Mouse (Mus musculus) lung, postnatal 0 days (tissue): ENCODE measurements around the gene Tmem258.

Experiments
- CTCF ChIP-seq: IDR thresholded peaks from 2 replicates; pipeline ENCODE4 v1.5.1; 2016; ENCODE audit warnings: antibody characterized with exemption, mild to moderate bottlenecking
- EP300 ChIP-seq: IDR thresholded peaks from 2 replicates; pipeline ENCODE4 v1.6.1; 2016; ENCODE audit warnings: antibody characterized with exemption, mild to moderate bottlenecking, control low read depth

DNA sequence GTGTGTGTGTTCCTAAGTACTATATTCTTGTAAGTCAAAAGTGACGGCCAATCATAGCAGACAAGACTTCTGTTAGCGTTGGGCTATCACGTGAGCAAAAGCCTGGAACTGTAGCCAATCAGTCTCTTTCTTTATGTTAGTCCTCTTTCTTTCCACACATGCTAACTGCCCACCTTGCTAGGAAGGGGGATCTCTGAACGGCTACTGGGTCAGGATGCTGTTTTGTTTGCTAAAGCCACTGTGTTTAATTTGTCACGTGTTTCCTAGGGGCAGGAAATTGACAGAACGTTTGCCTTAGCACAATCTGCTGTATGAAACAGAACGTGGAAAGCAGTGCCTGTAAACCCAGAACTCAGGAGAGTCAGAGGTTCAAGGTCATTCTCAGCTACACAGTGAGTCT lies 21.7 kb upstream of the Tmem258 start:
- no peak for TF ChIP-seq CTCF
- TF ChIP-seq EP300: no peak
